Comparison of ENCODE assay signal across 15 mouse cellular contexts in the genomic region with DNA sequence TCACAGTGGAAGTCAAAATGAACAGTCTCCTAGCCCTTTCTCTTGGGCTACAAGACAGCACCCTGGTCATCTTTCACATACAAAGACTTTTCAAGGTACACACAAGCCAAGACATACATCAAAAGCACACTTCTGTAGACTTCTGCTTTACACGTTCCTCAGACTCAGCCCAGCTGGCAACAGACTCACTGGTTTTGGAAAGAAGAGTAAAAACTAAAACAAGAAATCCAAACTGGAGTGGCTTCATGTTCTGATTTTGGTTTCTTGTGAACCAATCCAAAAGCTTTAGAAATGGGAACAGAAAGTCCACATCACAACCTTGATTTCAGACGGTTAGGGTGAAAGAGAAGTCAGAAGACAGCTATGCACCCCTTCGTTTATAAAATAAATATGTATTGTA.
"Had no signal": no experiment of that assay in that cellular context is flagged by ENCODE, and none has a peak within 500 bp of the region (broad histone marks: within the 10 kb centered on the region; RNA-seq: fewer than 3 reads in every experiment).

No protein-coding gene starts in this region.

- H3K9me3 ChIP-seq: liver, embryonic 12.5 days; liver, embryonic 15.5 days; lung, embryonic 15.5 days; megakaryocyte, embryonic 14.5 days; midbrain, embryonic 10.5 days; stomach, embryonic 15.5 days had no signal

- ATAC-seq: intestine, embryonic 16.5 days; liver, embryonic 12.5 days had no signal

- H3K36me3 ChIP-seq: liver, embryonic 12.5 days; liver, embryonic 15.5 days; lung, embryonic 15.5 days; midbrain, embryonic 10.5 days; stomach, embryonic 15.5 days had no signal

- H3K9ac ChIP-seq: liver, embryonic 12.5 days; liver, embryonic 15.5 days; lung, embryonic 15.5 days; stomach, embryonic 15.5 days had no signal

- DNase-seq: kidney, adult 18-20 months; kidney, postnatal 10 days; kidney, postnatal 36 days; lung, adult 18-20 months; lung, postnatal 10 days; lung, postnatal 4 days; midbrain, embryonic 14.5 days; thymus, postnatal 25 days had no signal

- H3K27ac ChIP-seq: liver, embryonic 12.5 days; liver, embryonic 15.5 days; lung, embryonic 15.5 days; midbrain, embryonic 10.5 days; stomach, embryonic 15.5 days had no signal

- H3K4me1 ChIP-seq: liver, embryonic 12.5 days; liver, embryonic 15.5 days; lung, embryonic 15.5 days; megakaryocyte, embryonic 14.5 days; midbrain, embryonic 10.5 days; stomach, embryonic 15.5 days had no signal

- H3K4me3 ChIP-seq: liver, embryonic 12.5 days; liver, embryonic 15.5 days; lung, embryonic 15.5 days; megakaryocyte, embryonic 14.5 days; midbrain, embryonic 10.5 days; stomach, embryonic 15.5 days had no signal

- H3K4me2 ChIP-seq: liver, embryonic 12.5 days; liver, embryonic 15.5 days; lung, embryonic 15.5 days; stomach, embryonic 15.5 days had no signal

- H3K27me3 ChIP-seq: liver, embryonic 12.5 days; liver, embryonic 15.5 days; lung, embryonic 15.5 days; megakaryocyte, embryonic 14.5 days; stomach, embryonic 15.5 days had no signal
